Mouse (Mus musculus): Measurements from ENCODE around the gene Ptprn2.

Gene Ptprn2

DNA sequence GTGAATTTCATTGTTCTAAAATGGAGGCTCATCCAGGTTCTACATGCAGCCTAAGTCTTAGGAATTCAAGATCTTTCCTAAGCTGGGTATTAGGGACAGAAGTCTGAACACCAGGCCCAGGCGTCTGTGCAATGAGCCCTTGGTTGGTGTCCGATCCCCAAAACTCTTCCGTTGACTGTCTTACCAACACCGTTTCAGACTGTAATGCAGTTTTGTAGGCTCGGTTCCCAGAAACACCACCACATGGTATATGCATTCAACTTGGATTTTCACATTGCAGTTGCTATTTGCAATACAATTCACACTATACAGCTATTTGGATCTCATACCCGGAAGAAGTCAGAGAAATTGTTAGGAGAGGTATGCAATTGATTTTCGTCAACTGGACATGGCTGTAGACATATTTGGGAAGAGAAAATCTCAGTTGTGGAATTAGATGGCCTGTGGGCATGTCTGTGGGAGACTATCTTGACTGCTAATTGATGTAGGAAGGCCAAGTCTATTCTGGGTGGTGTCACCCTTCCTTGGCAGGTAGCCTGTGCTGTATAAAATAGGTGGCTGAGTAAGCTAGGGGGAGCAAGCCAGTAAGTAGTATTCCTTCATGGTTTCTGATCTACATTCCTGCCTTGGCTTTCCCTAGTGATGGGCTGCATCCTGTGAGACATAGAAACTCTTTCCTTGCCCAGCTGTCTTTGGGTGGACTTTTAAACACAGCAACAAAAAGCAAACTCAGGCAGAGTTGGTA is 109.5 kb downstream of the Ptprn2 start:
- DNase-seq, result no peak

DNA sequence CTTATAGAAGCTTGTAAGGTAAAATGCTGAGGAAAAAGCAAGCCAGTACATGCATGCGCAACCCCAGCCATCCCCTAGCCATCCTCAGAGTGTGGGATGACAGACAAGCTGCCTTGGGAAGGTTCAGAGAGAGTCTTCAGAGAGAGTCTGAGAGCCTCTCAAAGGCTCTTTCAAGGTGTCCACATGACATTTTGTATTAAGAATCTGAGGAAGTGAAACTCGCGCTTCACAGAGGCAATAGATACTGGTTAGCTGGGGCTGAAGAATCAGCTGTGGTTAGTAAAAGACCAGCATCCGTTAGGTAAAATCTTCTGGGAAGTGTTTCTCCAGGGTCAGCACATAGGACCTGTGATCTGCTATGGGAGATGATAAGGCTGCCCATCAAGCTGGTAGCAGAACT is 110.2 kb downstream of the Ptprn2 start:
- no peak for DNase-seq

DNA sequence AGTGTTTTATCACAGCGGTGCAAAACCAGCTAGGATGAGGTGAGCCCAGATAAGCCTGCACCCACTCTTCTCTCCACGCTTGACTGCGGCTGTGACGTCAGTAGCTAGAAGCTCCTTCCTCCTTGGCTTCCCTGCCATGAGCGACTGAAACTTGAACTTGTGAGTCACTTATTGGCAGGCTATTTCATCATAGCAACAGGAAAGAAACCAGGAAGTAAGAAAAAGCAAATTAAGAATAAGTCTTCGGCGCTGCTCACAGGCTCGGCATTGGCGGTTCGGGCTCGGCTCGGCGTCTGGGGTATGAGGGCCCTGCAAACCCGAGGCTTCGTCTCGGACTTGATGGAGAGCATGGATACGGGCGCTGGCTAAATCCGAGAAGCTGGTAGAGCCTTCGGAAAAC is 111.5 kb downstream of the Ptprn2 start:
- DNase-seq, result no peak

DNA sequence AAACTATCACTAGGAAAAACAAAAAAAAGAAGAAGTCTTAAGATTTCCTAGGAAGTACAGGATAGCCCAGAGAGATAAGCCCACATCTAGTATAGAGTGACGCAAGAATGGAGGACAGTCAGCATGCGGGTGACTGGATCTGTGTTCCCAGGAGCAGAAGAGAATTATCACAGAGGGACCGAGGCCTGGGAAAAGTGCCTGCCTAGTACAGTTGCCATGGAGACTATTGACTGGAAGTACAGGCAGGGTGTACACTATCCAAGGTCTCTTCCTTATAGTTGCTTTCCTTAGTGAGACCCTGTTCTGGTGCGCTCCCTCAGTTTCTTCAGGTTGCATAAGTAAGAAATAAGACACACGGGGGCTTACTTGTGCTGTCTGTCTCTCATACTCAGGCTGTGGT is 112.2 kb downstream of the Ptprn2 start:
- DNase-seq, result no peak

DNA sequence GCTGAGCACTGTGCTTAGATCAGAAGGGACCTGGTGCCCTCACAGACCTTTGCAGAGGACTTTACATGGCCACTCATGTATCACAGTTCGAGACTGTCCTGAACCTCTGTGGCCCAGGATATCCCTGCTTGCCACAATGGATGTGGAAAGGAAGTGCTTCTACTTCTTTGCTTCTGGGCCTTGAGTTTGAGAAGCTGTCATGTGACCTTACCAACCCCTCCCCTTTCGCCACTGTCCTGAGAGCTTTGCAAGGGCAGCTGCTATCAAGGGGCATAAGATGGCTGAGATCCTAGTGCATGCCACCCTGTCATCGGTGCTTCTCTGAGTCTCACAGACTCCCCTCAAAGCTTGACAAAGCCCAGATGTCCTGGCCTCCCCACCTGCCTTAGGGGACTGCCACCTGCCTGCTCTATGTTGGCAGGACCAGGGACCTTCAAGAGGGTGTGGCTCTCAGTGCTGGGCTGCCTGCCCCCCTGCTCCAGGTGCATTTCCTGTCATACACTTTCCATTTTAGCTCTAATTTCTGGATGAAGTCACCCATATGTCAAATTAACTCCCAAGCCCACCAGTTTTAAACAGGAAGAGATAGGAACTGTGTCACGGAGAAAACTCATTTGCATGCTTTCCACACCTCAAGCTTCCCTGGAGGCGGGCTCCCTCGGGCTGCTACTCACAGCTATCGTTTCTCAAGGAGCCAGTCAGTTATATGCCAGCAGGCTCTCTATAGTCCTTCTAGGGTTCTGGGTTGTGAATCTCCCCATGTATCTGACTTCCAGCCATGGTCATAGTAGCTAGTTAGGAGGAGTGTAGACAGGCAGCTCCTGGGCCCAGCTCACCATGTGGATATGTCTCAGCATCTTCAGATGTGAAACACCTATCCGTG is 112.8 kb downstream of the Ptprn2 start:
- DNase-seq, result no peak

DNA sequence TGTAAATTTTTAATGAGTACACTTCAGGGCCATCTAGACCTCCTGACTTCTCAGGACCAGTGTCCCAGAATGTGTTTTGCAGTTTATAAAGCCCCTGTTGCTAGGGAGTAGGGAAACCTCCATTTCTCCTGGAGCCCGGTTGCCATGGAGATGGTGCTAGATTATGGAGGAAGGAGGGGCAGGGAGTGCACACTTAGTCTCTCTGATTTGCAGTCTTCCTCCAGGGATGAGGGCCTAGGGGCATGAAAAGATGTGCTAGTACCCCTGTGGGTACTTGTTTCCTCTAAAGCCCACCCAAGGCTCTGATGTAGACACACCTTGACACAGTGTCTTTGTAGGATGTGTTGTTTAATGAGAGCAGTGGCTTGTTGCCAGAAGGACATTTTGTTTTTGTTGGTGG is 114.0 kb downstream of the Ptprn2 start:
- no peak for DNase-seq

DNA sequence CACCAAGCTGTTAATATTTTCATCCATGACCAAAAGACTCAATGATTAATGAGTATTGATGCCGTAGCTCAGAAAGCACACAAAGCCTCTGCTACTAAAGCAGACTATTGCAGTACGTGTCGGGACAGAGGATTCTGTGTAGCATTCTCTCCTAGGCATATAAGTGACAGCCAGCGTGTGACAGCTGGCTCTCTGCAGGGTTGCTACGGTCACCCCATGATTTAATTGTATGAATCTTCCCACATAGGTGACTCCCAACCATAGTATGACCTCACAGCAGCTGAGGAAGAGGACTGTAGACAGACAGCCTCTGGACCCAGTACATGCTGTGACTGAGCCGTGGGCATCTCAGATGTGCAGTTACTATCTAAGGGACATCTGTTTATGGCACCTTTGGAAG is 114.5 kb downstream of the Ptprn2 start:
- DNase-seq, result no peak

DNA sequence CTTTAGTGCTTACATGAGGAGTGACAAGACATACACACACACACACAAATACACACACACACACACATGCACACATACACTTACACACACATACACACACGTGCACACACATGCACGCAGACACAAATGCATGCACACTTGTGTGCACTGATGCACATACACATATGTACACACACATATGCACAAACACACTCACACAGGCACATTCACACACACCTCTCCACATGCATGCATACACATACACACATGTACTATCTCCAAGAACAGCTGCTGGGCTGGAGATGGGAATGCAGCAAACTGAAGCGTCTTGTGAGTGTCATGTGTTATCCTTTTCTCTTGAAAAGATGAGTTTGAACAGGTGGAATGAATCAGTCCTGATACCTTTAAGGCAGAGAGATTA is 115.9 kb downstream of the Ptprn2 start:
- no peak for DNase-seq

DNA sequence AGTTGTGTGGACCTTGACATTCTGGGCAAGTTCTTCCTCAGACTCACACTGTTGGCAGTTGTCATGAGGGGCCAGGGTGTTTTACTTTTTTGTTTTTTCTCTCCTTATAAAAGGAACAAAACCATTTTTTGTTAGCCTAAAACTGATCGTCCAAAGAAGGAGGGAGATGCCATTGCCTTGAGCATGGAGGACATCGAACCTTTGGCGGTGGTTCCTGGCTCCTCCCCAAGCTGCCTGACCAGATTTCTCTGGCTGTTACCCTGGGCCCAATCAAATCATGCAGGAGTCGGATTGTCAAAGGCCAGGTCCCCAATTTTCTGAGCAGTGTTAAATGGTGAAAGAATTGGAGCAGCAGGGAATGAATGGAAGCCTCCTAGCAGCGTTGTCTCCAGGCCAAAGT is 116.4 kb downstream of the Ptprn2 start:
- DNase-seq, result no peak

DNA sequence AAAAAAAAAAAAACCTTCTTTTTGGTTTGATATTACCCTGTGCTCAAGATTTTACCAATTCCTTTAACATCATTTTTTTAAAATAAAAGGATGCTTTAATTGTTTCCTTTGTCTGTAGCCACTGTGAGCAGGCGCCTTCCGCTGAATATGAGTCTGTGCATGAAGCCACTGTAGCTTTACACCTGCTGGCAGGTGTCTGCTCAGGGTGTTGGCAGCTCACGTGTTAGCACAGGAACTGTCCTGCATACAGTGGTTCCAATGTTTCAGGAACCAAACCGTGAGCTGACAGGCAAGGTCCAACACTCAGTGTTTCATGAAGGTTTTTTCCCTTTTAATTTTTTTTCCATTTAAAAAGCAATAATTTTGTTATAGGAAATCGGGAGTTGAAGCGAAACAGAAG is 123.1 kb downstream of the Ptprn2 start:
- DNase-seq, result no peak

DNA sequence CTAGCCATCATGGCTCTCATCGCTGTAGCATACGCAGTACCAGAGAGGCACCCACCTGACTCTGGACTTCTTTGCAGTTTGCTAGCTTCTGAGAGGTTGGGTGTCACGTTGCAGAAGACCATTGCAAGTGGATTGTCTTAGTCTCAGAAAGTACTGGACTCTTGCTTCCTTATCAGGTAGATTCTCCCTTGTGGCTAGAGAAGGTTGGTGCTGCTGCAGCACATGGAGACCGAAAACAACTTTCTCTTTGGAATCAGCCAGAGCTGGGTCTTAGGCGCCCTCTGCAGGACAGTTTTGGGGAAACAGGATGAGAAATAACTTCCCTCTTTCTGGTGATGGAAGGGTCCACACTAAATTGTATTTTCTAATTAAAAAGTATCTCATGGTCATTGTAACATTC is 134.3 kb downstream of the Ptprn2 start:
- DNase-seq, result peak in 1 of 2 experiments; percentile 61

DNA sequence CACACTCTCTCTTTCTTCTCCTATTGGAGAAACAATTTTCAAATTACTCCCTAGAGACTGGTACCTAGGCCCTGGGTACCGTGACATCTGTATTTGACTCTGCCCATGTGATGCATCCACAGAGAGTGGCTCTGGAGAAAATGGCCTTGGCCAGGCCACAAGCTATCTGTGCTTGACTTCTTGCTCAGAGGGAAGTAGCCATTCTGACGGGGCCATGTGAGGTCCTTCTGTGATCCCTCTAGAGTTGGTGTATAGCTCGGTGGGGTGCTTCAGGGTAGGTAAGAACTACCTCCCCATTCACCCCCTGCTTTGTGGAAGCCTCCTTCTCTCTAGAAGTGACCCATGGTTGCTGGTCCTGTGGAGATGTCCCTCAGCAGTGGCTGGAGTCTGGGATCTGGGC is 134.8 kb downstream of the Ptprn2 start:
- DNase-seq, result no peak

DNA sequence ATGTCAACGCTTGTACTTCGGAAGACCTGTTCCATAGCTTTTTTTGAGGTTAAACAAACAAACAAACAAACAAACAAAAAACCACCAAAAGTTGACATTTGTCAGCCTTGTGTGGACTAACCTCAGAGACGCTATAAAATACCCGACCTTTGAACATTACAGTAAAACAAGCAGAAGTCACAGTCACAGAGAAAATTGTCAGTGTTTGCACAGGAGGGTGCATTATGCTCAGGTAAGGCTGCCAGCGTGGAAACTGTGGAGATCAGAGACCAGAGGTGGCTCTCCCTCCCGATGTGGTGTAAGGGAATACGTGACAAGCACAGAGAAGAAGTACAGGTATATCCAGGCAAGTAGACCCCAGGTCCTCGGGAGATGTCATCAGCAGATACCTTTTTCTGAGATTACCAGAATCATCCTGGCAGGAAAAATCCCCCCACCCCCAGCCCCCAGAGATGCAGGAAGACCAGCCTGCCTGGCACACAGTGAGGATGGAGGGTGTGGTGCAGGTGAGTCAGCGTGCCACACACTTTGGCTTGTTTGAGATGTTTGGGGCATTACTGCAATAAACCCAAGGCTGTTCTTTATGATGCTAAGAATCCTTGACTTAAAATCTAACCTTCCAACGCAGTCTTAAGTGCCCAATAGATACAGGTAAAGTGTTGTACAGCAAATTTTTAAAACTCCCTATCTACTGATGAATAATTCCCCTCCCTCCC is 136.0 kb downstream of the Ptprn2 start:
- no peak for DNase-seq

DNA sequence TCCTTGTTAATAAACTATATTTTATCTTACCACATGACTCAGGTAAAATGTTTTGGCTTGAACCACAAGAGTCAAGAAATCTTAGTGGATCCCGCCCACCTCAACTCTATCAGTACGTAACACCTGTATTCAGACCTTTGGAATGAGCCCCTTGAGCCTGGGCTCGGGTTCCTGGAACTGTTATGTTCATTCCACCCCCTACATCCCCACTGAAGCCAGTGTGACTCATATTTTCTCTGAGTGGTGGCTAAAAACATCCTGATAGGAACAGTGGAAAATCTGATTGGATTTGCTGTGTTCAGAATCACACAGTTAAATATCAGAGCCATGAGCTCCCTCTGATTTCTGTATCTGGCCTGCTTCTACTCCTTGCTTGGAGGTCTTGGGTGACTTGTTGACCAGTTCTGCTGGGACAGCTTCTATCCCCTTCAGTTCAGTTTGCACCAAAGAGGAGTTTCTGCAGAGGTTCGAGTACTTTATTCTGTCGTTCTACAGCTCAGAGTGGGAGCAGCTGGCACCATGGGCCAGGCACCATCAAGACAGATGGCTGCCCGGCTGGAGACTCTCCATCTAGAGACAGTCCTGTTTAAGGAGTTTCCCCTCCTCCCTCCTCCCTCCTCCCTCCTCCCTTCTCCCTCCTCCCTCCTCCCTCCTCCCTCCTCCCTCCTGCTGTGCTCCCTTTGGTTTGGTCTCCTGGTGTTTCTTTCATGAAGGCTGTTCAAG is 137.3 kb downstream of the Ptprn2 start:
- no peak for DNase-seq

DNA sequence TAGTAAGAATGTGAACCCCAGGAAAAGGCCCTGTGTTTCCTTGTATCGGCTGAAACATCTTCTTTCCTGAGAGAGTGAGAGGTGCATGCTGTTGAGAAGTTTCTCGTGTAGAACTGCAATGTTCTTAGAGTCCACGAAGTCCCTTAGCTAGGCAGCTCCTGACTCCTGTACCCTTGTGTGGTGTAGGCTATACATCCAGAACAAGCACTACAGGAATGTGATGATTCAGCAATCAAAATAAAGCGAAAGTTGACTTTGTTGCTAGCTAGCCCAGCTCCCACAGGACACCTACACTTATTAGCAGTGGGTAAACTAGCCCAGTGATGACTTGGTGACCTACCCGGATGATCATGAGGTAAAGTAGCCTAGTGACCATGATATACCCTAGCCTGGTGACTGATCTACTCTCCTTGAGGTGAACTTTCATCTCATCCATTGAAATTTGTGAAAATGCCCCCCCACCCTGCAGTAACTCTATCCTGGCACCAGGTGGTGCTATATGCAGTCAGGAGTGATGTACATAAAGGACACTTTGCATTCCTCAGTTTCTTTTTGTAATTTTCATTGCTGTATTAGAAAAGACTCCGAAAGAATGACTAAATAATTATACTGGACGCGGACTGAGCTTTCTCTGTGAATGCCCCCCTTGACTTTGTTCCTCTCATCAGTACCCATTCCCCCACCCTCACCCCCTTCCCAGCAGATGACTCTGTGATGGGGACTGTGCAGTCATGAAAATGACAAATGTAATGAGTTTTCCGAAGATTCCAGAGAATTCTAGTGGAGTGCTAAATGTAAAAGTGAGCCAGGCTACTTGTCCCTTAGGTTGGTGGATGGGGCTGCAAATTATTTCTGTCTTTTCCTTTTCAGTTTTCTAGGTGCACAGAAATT is 140.1 kb downstream of the Ptprn2 start:
- peak in 1 of 2 experiments; percentile 21 for DNase-seq

DNA sequence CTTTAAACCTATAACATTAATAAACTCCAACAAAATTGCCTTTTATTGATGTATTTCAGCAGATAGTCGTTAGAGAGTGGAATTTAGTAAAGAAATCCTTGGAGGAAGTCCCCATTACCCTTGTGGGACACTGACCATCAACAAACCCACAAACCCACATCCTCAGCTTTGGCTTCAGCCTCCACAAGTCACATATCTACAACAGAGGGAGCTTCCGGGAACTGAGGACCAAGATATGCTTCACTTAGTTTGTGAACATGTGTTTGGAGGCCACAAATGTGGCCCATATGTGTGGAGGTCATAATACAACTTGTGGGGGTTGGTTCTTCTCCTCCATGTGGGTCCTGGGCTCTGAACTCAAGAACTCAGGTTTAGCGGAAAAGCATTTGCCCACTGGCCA is 143.5 kb downstream of the Ptprn2 start:
- no peak for DNase-seq

DNA sequence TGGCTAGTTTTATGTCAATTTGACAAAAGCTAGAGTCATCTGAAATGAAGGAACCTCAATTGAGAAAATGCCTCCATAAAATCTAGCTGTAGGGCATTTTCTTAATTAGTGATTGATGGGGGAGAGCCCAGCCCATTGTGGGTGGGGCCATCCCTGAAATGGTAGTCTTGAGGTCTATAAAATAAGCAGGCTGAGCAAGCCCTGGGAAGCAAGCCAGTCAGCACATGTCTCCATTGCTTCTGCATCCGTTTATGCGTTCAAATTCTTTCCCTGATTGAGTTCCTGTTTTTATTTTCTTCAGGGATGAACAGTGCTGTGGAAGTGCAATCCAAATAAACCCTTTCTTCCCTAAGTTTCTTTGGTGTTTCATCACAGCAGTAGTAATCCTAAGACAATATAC is 152.0 kb downstream of the Ptprn2 start:
- no peak for DNase-seq

DNA sequence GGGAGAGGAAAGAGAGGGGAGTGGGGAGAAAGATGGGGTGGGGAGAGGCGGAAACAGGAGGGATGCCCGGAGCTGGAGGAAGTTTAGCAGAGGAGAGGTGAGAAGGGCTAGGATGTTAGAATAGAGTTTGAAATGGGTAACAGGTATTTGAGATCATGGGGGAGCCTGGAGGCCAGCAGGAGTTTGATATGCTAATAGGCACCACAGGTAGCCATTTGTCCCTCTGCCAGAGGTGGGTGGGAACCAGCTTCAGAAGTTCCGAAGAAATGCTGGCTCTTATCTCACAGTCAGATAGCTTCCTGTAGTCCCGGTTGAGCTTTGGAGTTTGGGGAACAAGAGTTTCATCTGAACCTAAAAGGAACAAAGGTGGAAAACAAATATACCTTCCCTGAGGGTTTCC is 155.4 kb downstream of the Ptprn2 start:
- no peak for DNase-seq

DNA sequence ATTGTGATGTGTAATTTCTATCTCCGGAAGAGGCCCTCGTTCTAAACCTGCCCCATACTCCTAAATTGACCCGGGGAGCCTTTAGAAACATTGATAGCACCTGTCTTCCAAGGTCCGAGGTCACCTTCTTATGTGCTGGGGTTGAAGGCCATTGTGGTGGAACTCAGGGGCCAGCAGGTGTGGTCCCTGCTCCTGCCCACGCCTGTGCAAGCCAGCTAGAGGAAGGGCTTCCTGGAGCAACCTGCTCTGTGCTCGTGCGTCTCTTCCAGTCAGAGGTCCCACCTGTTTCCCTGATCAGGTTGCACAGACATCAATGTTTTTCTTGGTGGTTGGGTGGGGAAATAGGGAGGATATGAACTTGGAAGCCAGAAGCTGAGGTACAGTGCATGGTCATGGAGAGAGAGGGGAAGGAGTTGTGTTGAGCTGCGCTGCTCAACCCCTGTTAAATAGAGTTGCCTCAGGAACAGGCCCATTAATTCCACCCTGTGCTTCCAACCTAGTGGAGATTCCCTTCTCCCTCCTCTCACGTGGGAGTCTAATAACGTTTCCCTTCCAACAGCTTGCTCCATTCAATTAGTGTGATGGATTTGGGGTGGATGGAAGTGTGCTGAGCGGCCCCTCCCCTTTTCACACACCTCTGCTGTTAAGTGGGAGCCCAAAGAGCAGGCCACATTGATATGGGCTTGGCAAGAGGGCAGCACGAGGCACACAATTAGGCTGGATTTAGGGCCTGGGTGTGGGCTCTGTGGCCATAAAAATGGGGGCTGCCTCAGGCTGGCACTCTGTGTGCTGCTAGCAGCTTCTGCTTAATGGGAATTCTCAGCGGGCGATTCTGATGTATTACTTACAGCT is 156.0 kb downstream of the Ptprn2 start:
- DNase-seq, result no peak

DNA sequence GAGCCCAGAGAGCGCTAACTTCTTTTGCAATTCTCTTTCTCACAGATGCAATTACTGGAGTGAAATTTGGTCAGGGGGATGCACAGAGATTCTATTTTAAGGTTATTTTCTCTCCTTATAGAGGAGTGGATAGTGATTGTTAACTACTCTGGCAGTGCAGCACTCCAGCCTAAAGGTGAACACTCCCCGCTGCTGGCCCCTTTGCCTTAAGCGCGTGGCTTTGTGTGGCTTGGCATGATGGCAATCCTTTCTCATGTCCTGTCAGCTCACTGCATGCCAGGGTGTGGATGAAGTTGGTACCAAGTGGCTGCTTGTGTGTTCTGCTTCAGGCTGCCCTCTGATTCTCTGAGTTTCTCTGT is 156.7 kb downstream of the Ptprn2 start:
- DNase-seq, result no peak

DNA sequence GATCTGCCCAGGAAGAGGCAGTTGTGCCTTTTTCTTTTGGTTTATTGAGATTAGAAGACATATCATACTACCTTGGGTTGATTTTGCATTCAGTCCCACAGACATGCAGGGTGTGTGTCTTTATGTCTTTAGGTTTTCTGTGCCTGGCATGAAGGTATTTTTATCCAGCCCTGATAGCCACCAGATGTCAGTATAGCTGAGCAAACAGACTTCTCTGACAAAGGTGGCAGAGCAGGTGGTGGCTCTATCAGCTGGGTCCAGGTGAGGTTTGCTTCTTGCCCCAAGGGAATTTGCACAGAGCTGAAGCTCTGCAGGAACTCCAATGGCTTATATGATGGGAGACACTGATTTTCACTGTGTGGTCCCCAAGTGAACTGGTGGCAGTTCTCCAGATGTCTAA is 161.3 kb downstream of the Ptprn2 start:
- no peak for DNase-seq

Measured in spleen, adult 18-20 months (tissue).